Mouse (Mus musculus) liver, embryonic 14.5 days (tissue): Measurements from ENCODE around the gene Tmem9b.

Experiments
- CTCF ChIP-seq: IDR thresholded peaks from 2 replicates; pipeline ENCODE4 v1.5.1; 2016; ENCODE audit warnings: antibody characterized with exemption, low read depth, control low read depth
- EP300 ChIP-seq: IDR thresholded peaks from 2 replicates; pipeline ENCODE4 v1.6.1; 2016; ENCODE audit warnings: antibody characterized with exemption, low read depth

DNA sequence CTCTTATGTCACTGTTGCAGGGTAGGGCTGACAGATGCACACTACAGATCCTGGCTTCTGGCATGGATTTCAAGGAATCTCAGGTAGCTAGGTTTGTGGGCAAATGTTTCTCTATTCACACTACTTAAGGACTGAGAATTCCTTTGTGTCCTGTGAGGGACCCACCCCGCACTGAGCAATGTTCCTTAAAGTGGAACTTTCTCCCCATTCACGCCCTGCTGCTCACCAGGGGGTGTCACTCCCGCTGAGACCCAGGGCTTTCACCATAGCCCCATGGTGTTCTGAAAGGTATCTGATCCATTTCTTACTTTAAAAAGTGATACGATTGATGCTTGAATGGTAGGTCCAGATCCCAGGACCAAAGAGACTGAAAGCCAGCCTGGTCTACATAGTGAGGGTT is 50.0 kb downstream of the Tmem9b start:
- TF ChIP-seq CTCF (no peak), EP300 (no peak)
